Mouse (Mus musculus) hindbrain, embryonic 13.5 days (tissue): ENCODE measurements around the gene Scaf11. TPM values are rescaled to one million over a fixed set of nuclear protein-coding genes. Genes with fewer than 3 reads are reported as not detected.
"Not testable (repeated sequence)": the region's sequence is repeated elsewhere in the genome, so short reads cannot be mapped to it uniquely, and the experiment has no call there.

ENCODE experiments used
- ATAC-seq: fragments of 200-750 bp; cut with Nextera tagmentation; 2 replicates; pipeline ENCODE4 v1.8.0; 2017; ENCODE audit warnings: moderate TSS enrichment; ENCODE audit not compliant: low FRiP score
- H3K27ac ChIP-seq: fragments of 300-500 bp; sonication (generic); 2 replicates; pipeline ENCODE4 v1.5.1; 2015; ENCODE audit warnings: inconsistent platforms, mild to moderate bottlenecking, moderate library complexity
- H3K27me3 ChIP-seq: fragments of 300-500 bp; sonication (generic); 2 replicates; pipeline ENCODE4 v1.6.1; 2015; ENCODE audit warnings: mild to moderate bottlenecking, inconsistent platforms
- H3K36me3 ChIP-seq: fragments of 300-500 bp; sonication (generic); 2 replicates; pipeline ENCODE4 v1.6.1; 2015; ENCODE audit warnings: mild to moderate bottlenecking, inconsistent platforms
- H3K4me1 ChIP-seq: fragments of 300-500 bp; sonication (generic); replicated peaks from 2 replicates; pipeline ENCODE4 v1.6.1; 2015; ENCODE audit warnings: inconsistent platforms
- H3K4me2 ChIP-seq: fragments of 300-500 bp; sonication (generic); 2 replicates; pipeline ENCODE4 v1.6.1; 2015; ENCODE audit warnings: inconsistent platforms, mild to moderate bottlenecking, moderate library complexity
- H3K4me3 ChIP-seq: fragments of 300-500 bp; sonication (generic); 2 replicates; pipeline ENCODE4 v1.5.1; 2015; ENCODE audit warnings: mild to moderate bottlenecking, inconsistent platforms
- H3K9ac ChIP-seq: fragments of 300-500 bp; sonication (generic); 2 replicates; pipeline ENCODE4 v1.6.1; 2015; ENCODE audit warnings: mild to moderate bottlenecking, inconsistent platforms
- H3K9me3 ChIP-seq: fragments of 300-500 bp; sonication (generic); 2 replicates; pipeline ENCODE4 v1.6.1; 2016; ENCODE audit warnings: inconsistent platforms
- WGBS: fragments of 180-500 bp; shearing (Covaris S2); methylation state at CpG from one replicate; pipeline ENCODE4 v1.1.7; 2015; 5-methylcytosine and 5-hydroxymethylcytosine counted together
- polyA plus RNA-seq: library from polyadenylated mRNA; unstranded; fragments of >200 nt; fragmentation: Nextera tagmentation; extraction: Ambion mirVana; gene quantifications from 2 replicates; pipeline ENCODE4 v1.2.1, GENCODE M21; 2015

Scaf11 gene
- 51.1 and 54.4 TPM in 2 replicates for polyA plus RNA-seq

DNA sequence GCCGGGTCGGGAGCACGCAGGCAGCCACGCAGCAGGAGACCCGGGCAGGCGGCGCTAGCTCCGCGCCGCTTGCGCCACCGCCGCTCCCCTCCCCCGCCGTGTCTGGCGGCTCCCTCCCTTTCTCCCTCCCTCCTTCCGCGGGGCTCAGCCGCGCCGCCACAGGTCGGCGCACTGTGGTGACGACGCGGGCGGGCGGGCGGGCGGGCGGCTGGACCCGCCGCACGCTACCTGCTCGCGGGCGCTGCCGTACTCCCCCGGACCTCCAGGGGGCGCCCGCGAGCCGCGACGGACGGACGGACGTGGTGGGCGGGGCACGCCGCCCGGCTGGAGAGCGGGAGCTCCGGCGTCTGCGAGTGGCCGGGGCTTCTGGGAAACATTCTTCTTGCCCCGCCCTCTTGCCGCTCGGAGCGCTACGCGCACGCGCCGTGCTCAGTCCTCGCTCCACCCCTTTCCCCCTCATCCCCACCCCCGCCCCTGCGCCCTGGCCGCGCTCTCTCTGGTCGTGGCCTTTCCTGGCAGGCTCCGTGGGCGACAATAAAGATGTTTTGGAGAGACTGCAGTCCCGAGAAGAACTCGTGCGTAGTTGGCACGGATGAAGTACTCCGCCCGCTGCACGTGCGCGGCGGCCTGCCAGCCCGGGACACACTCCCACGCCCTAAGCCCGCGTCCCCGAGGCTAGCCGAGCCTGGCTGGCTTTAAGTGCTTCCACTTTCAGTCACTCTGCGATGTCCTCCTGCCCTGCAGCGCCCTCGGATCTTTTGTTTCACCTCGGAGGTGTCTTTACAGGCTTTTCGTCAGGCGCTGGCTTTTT lies at the start of gene Scaf11:
TSS of gene Scaf11 (minus strand) at position 114 of the 811 bp plus-strand sequence.
- H3K36me3 ChIP-seq: no peaks in the 10 kb centered on the region
- no peaks in the 10 kb centered on the region for H3K27me3 ChIP-seq
- peak within 1 kb of the TSS; percentile 98 for H3K27ac ChIP-seq
- peaks cover 28% of the 10 kb centered on the region for H3K4me1 ChIP-seq
- under 1% methylated on average over 73 of the region's 96 CpGs for WGBS
- H3K9me3 ChIP-seq: no peaks in the 10 kb centered on the region
- peak within 1 kb of the TSS; percentile 89 for H3K9ac ChIP-seq
- peak within 1 kb of the TSS; percentile 78 for H3K4me2 ChIP-seq
- peak within 1 kb of the TSS; percentile 86 for H3K4me3 ChIP-seq
- ATAC-seq: peak; percentile 95

DNA sequence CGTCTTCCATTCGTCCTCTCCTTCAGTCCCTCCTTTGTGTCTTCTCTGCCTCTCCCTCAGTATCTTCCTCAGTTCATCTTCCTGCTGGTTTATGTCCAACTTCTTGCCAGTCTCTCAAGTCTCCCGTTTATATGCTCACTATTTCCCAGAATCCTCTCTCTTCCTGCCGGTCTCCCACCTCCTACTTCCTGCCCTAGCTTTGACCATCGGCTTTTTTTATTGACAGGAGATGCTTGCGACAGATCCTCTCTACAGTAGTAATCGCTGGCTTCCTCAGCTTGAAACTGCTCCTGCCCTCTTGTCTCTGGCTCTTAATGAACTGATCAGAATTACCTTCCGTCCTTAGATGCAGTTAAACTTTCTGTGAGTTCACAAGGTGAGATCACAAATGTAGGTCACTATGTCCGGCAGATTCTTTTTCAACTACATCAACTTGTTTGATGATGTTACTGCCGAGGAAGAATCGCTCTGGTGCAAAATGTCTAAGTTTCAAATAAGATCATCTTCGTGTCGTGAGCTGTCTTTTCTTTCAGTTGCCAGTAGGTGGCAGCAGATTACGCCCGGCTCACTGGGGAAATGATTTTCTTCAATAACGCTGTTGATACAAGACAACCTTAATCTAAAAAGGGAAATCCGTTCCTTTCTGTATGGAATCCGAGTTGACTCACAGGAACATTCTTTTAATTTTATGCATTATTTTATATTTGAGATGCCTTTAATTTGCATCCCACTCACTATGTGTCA lies 46.6 kb upstream of the Scaf11 start:
- ATAC-seq: no peak
- WGBS: 45% methylated on average over 18 of the region's 18 CpGs
- H3K4me3 ChIP-seq: no peak overlapping the region
- H3K9me3 ChIP-seq: peaks cover 19% of the 10 kb centered on the region
- no peaks in the 10 kb centered on the region for H3K36me3 ChIP-seq
- H3K4me1 ChIP-seq: no peaks in the 10 kb centered on the region
- no peak overlapping the region for H3K9ac ChIP-seq
- no peaks in the 10 kb centered on the region for H3K27me3 ChIP-seq
- H3K4me2 ChIP-seq: no peak overlapping the region
- no peak overlapping the region for H3K27ac ChIP-seq

DNA sequence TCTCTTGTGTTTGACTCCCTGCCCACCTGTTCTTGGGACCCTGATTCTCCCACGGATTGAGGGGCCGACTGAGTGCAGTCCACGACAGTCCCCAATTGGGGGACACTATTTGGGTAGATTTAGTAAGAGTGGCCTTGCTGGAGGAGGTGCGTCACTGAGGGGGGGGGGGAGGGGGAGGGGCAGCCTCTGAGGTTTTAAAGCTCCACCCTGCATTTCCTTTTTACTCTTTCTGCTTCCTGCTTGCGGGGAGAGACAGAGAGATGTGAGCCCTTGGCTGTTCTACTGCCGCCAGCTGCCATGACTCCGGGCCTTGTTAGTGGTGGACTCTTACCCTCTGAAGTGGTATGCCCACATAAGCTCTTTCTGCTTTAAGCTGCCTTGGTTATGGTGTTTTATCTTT lies 37.0 kb upstream of the Scaf11 start:
- Histone ChIP-seq H3K9ac (no peak overlapping the region), H3K36me3 (no peaks in the 10 kb centered on the region), H3K4me3 (no peak overlapping the region), H3K9me3 (peaks cover 8% of the 10 kb centered on the region; the same call in 1 of the 2 replicates), H3K4me1 (no peaks in the 10 kb centered on the region), H3K27me3 (no peaks in the 10 kb centered on the region), H3K4me2 (no peak overlapping the region), H3K27ac (no peak overlapping the region)
- ATAC-seq: no peak
- WGBS: 95% methylated on average over 7 of the region's 7 CpGs

DNA sequence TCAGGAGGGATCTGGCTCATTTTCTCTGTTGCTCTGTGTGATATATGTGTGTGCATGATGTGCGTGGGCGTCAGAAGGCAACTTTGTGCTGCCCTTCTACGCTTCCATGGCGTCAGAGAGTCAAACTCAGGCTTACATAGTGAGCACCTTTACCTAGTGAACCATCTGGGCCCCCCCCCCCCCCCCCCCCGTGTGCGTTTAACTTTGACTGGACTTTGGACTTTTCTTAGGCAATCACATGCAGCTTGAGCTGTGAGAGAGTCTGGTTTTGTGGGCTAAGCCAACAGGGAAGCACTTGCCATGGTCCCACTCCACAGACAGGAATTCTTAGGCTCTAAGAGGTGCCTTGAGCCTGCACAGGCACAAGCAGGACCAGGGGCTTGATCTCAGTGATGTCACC lies 33.6 kb upstream of the Scaf11 start:
- no peak overlapping the region for H3K4me2 ChIP-seq
- H3K9me3 ChIP-seq: no peaks in the 10 kb centered on the region
- no peak overlapping the region for H3K4me3 ChIP-seq
- no peak for ATAC-seq
- WGBS: 92% methylated on average over 4 of the region's 6 CpGs
- no peaks in the 10 kb centered on the region for H3K27me3 ChIP-seq
- peaks cover 21% of the 10 kb centered on the region for H3K4me1 ChIP-seq
- no peak overlapping the region for H3K27ac ChIP-seq
- H3K9ac ChIP-seq: no peak overlapping the region
- H3K36me3 ChIP-seq: no peaks in the 10 kb centered on the region

DNA sequence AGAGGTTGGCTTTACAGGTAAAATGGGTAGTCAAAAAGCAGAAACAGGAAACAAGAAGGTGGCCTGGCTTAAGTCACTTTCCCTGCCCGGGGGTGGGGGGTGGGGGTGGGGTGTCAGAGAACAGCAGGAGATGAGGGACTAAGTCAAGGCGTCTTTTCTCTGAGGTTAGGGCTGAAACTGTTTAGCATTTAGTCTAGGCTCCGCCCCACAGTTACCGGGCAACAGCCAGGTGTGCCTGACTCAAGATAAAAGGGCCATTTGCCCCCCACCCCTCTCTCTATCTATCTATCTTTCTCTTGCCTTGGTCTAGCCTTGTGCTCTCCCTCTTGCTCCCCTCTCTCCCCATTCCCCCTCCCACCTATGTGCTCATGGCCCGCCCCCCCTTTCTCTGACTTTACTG lies 32.9 kb upstream of the Scaf11 start:
- Histone ChIP-seq H3K9me3 (no peaks in the 10 kb centered on the region), H3K27me3 (no peaks in the 10 kb centered on the region), H3K36me3 (no peaks in the 10 kb centered on the region), H3K4me2 (no peak overlapping the region), H3K4me3 (no peak overlapping the region), H3K9ac (no peak overlapping the region), H3K4me1 (peaks cover 27% of the 10 kb centered on the region), H3K27ac (no peak overlapping the region; the same call in 1 of the 2 replicates)
- ATAC-seq: no peak
- 77% methylated on average over 5 of the region's 5 CpGs for WGBS

DNA sequence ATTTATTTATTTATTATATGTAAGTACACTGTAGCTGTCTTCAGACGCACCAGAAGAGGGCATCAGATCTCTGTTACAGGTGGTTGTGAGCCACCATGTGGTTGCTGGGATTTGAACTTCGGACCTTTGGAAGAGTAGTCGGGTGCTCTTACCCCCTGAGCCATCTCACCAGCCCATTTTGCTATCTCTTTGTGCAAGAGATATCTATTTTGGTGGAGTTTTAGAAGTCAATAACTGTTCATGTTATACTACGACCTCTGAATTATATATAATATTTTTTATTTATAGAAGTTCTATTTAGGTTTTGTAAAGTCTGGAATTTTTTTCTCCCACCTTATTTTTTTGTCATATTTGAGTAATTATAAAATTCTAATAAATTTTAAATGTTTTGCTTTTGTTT lies 32.3 kb upstream of the Scaf11 start:
- peaks cover 33% of the 10 kb centered on the region for H3K4me1 ChIP-seq
- not testable (repeated sequence) for H3K27me3 ChIP-seq, H3K9ac ChIP-seq, H3K9me3 ChIP-seq, H3K36me3 ChIP-seq, H3K4me2 ChIP-seq, H3K4me3 ChIP-seq, ATAC-seq, H3K27ac ChIP-seq
- 97% methylated on average over 4 of the region's 4 CpGs for WGBS

DNA sequence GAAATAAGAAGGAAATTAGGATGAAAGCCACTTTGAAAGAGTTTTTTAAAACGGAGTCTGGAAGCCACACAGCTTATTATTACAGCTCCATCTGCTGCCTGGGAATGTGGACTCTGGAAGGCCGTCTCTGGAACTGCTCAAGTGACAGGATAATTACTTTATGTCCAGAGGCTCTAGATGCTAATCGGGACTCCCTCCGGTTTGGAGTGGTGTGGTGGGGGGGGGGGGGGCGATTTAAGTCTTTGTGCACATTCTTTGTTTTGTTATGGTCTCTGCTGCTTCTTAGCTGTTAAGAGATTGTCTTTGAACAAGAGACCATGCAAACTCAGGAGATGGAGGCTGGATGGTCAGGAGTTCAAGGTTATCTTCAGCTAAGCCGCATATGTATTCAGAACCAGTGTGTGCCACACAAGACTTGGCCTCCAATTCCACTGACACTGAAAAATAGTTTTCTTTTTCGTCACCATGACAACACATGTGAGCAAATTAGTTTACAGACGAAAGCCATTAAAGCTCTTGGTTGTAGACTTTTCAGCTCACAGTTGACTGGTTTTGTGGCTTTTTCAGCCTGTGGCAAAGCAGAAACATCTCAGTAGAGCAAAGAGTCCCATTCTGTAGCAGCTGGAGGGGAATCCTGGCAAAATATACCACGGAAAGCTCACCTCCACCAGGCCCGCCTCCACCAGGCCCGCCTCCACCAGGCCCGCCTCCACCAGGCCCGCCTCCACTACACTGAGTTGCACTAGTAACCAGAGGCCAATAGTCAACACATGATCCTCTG lies 31.4 kb upstream of the Scaf11 start:
- Histone ChIP-seq H3K4me1 (peaks cover 38% of the 10 kb centered on the region), H3K36me3 (no peaks in the 10 kb centered on the region), H3K27ac (peak overlapping the region; percentile 55), H3K27me3 (no peaks in the 10 kb centered on the region), H3K9me3 (no peaks in the 10 kb centered on the region), H3K4me2 (no peak overlapping the region), H3K4me3 (no peak overlapping the region), H3K9ac (no peak overlapping the region)
- peak; percentile 60; the same call in 1 of the 2 replicates for ATAC-seq
- 24% methylated on average over 12 of the region's 13 CpGs for WGBS

DNA sequence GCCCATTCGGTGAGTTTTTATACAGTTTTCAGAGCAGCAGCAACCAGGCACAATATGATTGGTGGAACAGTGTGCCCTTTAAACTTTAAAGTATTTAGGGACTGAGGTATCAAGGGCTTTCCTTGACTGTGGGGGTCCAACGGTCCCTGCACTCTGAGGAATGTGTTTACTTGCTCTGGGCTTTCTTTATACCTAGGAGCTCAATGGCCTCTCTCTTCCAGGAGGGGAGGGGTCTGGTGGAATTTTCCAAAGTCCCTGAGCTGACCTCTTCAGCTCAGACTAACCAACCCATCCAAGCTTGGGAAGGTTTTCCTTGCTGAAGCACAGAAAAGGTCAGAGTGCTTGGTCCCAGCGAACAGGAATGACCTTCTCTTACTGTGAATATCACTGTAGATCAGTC lies 30.8 kb upstream of the Scaf11 start:
- Histone ChIP-seq H3K9ac (no peak overlapping the region), H3K4me2 (no peak overlapping the region), H3K4me3 (no peak overlapping the region), H3K9me3 (no peaks in the 10 kb centered on the region), H3K4me1 (peaks cover 39% of the 10 kb centered on the region), H3K27me3 (no peaks in the 10 kb centered on the region), H3K27ac (0 out of 2 replicates have a peak overlapping the region, but pooled peaks have one; percentile 10), H3K36me3 (no peaks in the 10 kb centered on the region)
- no peak for ATAC-seq
- WGBS: 37% methylated on average over 3 of the region's 3 CpGs

DNA sequence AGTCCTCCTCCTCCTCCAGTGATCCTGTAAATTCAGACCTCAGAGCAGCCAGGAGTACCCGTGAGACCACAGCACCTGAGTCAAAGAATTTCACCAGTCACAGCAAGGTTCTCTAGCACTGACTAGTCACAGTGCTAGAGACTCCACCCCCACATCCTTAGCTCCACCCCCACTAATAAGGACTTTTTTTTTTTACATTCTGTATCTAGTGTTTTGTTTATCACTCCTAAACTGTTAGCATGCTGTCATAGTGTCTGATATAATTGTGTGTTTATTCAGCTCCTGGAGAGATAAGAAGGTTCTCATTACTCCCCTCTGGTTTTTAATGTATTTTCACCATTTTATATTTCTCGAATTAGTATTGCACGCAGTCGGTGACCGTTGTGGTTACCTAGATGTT lies 29.5 kb upstream of the Scaf11 start:
- no peak overlapping the region for H3K9ac ChIP-seq
- H3K9me3 ChIP-seq: no peaks in the 10 kb centered on the region
- H3K27me3 ChIP-seq: no peaks in the 10 kb centered on the region
- no peak overlapping the region for H3K27ac ChIP-seq
- H3K4me2 ChIP-seq: no peak overlapping the region
- 67% methylated on average over 5 of the region's 5 CpGs for WGBS
- no peaks in the 10 kb centered on the region for H3K36me3 ChIP-seq
- ATAC-seq: no peak
- H3K4me3 ChIP-seq: no peak overlapping the region
- peaks cover 39% of the 10 kb centered on the region for H3K4me1 ChIP-seq

DNA sequence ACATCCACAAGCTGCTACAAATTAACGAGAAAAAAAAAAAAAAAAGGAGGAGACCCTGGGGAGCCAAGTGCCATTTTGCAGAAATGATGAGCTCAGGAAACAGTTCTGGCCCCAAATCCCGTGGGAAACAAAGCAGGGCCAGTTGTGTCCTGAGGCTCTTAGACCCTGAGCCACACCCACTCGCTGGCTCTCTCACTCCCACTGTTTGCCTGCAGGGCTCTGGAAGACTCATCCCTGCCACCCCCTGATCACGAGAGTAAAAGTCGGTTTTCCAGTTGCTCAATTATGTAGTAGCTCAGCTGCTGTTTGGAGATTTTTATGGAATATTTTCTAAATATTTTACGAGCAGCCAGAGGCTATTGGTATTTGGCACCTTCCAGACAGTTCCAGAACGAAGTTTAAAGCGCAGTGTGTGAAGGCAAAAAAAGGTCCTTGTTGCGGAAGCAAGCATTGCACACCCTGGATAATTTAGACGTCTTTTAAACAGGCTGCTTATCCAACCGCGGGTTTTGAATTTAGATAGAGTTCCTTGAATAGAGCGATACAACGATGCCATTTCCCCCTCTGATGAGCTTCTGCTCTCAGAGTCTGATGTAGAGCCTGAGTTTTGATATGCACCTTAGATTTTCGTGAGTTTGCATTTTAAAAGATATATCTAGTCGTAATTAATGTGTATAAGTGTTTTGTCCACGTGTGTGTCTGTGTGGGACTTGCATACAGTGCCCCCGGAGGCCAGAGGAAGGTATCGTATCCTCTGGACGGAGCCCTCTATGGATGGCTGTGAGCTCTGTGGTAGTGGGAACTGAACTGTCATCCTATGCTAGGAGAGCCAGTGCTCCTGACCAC lies 28.5 kb upstream of the Scaf11 start:
- H3K27me3 ChIP-seq: no peaks in the 10 kb centered on the region
- no peak overlapping the region for H3K4me3 ChIP-seq
- H3K9ac ChIP-seq: no peak overlapping the region
- no peaks in the 10 kb centered on the region for H3K9me3 ChIP-seq
- H3K36me3 ChIP-seq: no peaks in the 10 kb centered on the region
- H3K4me2 ChIP-seq: peak overlapping the region; percentile 35
- H3K27ac ChIP-seq: no peak overlapping the region
- 0 out of 2 replicates have a peak, but pooled peaks have one; percentile 58 for ATAC-seq
- 25% methylated on average over 20 of the region's 20 CpGs for WGBS
- peaks cover 39% of the 10 kb centered on the region for H3K4me1 ChIP-seq

DNA sequence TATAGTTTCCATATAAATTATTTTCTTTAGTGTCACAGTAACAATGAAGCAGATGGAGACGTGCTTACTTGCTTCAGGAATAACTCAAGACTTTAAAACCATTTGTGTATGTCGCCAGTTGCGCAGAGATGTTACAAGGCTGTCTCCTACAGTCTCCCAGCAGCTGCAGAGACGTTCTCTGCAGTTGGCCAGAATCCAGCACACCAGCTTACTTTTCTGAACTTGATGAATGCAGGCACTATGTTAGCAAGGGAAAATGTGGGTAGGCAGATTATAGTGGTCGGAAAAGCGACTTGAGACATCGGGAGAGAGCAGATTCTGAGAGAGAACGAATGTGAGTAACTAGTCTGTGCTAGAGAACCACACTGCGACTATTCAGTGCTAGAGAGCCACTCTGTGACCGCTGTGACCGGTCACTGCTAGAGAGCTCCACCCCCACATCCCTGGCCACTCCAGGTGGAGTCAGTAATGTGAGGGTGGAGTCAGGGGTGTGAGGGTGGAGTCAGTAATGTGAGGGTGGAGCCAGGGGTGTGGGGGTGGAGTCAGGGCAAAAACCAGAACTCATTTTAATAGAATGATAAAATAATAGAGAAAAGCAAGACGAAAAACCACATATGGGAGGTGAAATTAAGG lies 26.5 kb upstream of the Scaf11 start:
- 72% methylated on average over 12 of the region's 12 CpGs for WGBS
- Histone ChIP-seq H3K4me2 (no peak overlapping the region), H3K4me3 (no peak overlapping the region), H3K9ac (no peak overlapping the region), H3K36me3 (no peaks in the 10 kb centered on the region), H3K4me1 (peaks cover 37% of the 10 kb centered on the region), H3K9me3 (no peaks in the 10 kb centered on the region; the same call in 1 of the 2 replicates), H3K27me3 (no peaks in the 10 kb centered on the region), H3K27ac (no peak overlapping the region)
- no peak for ATAC-seq
